Mouse (Mus musculus): Measurements from ENCODE around the gene 1600014C10Rik.

GRCm38 (mm10) chr7:38208969-38209368, 26.0 kb downstream of the 1600014C10Rik start:
- no peak for TF ChIP-seq CHD2 (IDR thresholded peaks at IDR 0.05; ENCODE audit: low read depth, low read length)
- TF ChIP-seq HCFC1 (IDR thresholded peaks at IDR 0.05; ENCODE audit: borderline replicate concordance, insufficient read depth, low read length): no peak
- TF ChIP-seq MAFK (IDR thresholded peaks at IDR 0.05; ENCODE audit: insufficient read depth, low read depth, low read length): no peak
- no peak for TF ChIP-seq ZNF384 (IDR thresholded peaks at IDR 0.05; ENCODE audit: low read depth, low read length)
- no peak for TF ChIP-seq ZC3H11A (IDR thresholded peaks at IDR 0.05; ENCODE audit: borderline replicate concordance, low read depth, low read length)

All from ES-E14 (cell line).